Mouse (Mus musculus) Patski (cell line): ENCODE measurements around the gene R3hdm4. TPM values are rescaled to one million over a fixed set of nuclear protein-coding genes. Genes with fewer than 3 reads are reported as not detected.

Experiments
- ATAC-seq: fragments of 100-300 bp; one replicate; pipeline ENCODE4 v1.8.0; 2021
- CTCF ChIA-PET: fragments of 350-600 bp; sonication (Branson Sonifier 250); formaldehyde crosslinking; loops from one replicate; lab custom pipeline; 2022; ENCODE audit warnings: inconsistent platforms; lab: Charles Lee
- POLR2A ChIA-PET: fragments of 350-600 bp; sonication (Branson Sonifier 250); formaldehyde crosslinking; loops from one replicate; lab custom pipeline; 2022; ENCODE audit warnings: antibody characterized with exemption, inconsistent platforms; lab: Charles Lee
- DNase-seq: peaks from one replicate; pipeline ENCODE4 v3.0.0-alpha.2; 2011; ENCODE audit warnings: low read depth, low spot score
- H3K27me3 ChIP-seq: fragments of 371-371 bp; one replicate; pipeline ENCODE4 v1.5.1; 2021
- CTCF ChIP-seq: fragments of 100-300 bp; IDR thresholded peaks from one replicate; pipeline ENCODE4 v1.5.1; 2021
- in situ Hi-C: fragments of 300-500 bp; cut with MboI; formaldehyde crosslinking; loops from 3 replicates; pipeline ENCODE4 v1.11.1; 2018; ENCODE audit warnings: low pct_unique_long_range_greater_than_20kb, mixed read lengths
- polyA plus RNA-seq: library from polyadenylated mRNA; unstranded; gene quantifications from one replicate; pipeline ENCODE4 v1.2.3, GENCODE M21; 2021

The R3hdm4 gene
- polyA plus RNA-seq, 1 experiment from 2014 or later = 101 TPM

GRCm38 (mm10) chr10:79862049-79862788 lies 58.8 kb downstream of the R3hdm4 start:
- POLR2A ChIA-PET = no interaction called here
- TF ChIP-seq CTCF = no peak
- H3K27me3 ChIP-seq = no peaks in the 10 kb centered on the region
- in situ Hi-C loops = no loop called here
- CTCF ChIA-PET = no interaction called here
- DNase-seq (no peak), ATAC-seq (no peak)

- in situ Hi-C loops = no loop called here
- ATAC-seq (no peak), DNase-seq (no peak)
- no peaks in the 10 kb centered on the region for H3K27me3 ChIP-seq
- ChIA-PET POLR2A (interaction anchor here (0.8 kb wide), 1 partner anchor 20 kb away, joined by 5 read pairs; no protein-coding TSS in a partner anchor), CTCF (no interaction called here)
- TF ChIP-seq CTCF = no peak
These were observed 59.6 kb downstream of the R3hdm4 start for GRCm38 (mm10) chr10:79861230-79862048.

- ChIA-PET CTCF (no interaction called here), POLR2A (interaction anchor here (0.8 kb wide), 1 partner anchor 19 kb away, joined by 5 read pairs; no protein-coding TSS in a partner anchor)
- ATAC-seq (no peak), DNase-seq (no peak)
- no peaks in the 10 kb centered on the region for H3K27me3 ChIP-seq
- in situ Hi-C loops = no loop called here
- TF ChIP-seq CTCF = no peak
These were observed 60.7 kb downstream of the R3hdm4 start for GRCm38 (mm10) chr10:79860079-79860911.

Other genes starting within 250 kb of the R3hdm4 start
- 72.2 TPM for gene Cdc34, start 239.0 kb downstream of the R3hdm4 start, polyA plus RNA-seq
- 0.47 TPM for gene Gzmm, start 232.2 kb downstream of the R3hdm4 start, polyA plus RNA-seq
- 1,052 TPM for gene Bsg, start 216.7 kb downstream of the R3hdm4 start, polyA plus RNA-seq
- gene Hcn2, start 204.6 kb downstream of the R3hdm4 start, polyA plus RNA-seq = 15.4 TPM
- 44.6 TPM for gene Polrmt, start 174.6 kb downstream of the R3hdm4 start, polyA plus RNA-seq
- gene Fgf22, start 166.1 kb downstream of the R3hdm4 start, polyA plus RNA-seq = 0.63 TPM
- 58.5 TPM for gene Rnf126, start 154.3 kb downstream of the R3hdm4 start, polyA plus RNA-seq
- gene Fstl3, start 143.9 kb downstream of the R3hdm4 start, polyA plus RNA-seq = 2.3 TPM
- not detected for gene Prss57, start 130.2 kb downstream of the R3hdm4 start, polyA plus RNA-seq
- 141 TPM for gene Palm, start 127.6 kb downstream of the R3hdm4 start, polyA plus RNA-seq
- gene Misp, start 100.2 kb downstream of the R3hdm4 start, polyA plus RNA-seq = 0.17 TPM
- 349 TPM for gene Ptbp1, start 66.8 kb downstream of the R3hdm4 start, polyA plus RNA-seq
- gene Prtn3, start 46.7 kb downstream of the R3hdm4 start, polyA plus RNA-seq = 7.5 TPM
- gene Plppr3, start 46.6 kb downstream of the R3hdm4 start, polyA plus RNA-seq = 34.6 TPM
- gene Elane, start 35.0 kb downstream of the R3hdm4 start, polyA plus RNA-seq = not detected
- gene Cfd, start 30.4 kb downstream of the R3hdm4 start, polyA plus RNA-seq = not detected
- gene Med16, start 12.3 kb downstream of the R3hdm4 start, polyA plus RNA-seq = 27.1 TPM
- gene Gm26602, start 10.4 kb downstream of the R3hdm4 start, polyA plus RNA-seq = not detected
- gene Kiss1r, start 4.2 kb downstream of the R3hdm4 start, polyA plus RNA-seq = 2.1 TPM
- 5.9 TPM for gene Arid3a, start 5.8 kb upstream of the R3hdm4 start, polyA plus RNA-seq
- gene Wdr18, start 38.9 kb upstream of the R3hdm4 start, polyA plus RNA-seq = 45.4 TPM
- 0.54 TPM for gene Grin3b, start 49.5 kb upstream of the R3hdm4 start, polyA plus RNA-seq
- 145 TPM for gene Tmem259, start 63.1 kb upstream of the R3hdm4 start, polyA plus RNA-seq
- gene Cnn2, start 67.4 kb upstream of the R3hdm4 start, polyA plus RNA-seq = 393 TPM
- 19.9 TPM for gene Abca7, start 75.3 kb upstream of the R3hdm4 start, polyA plus RNA-seq
- gene Arhgap45, start 95.4 kb upstream of the R3hdm4 start, polyA plus RNA-seq = 0.85 TPM
- gene Polr2e, start 118.6 kb upstream of the R3hdm4 start, polyA plus RNA-seq = 146 TPM
- 916 TPM for gene Gpx4, start 126.0 kb upstream of the R3hdm4 start, polyA plus RNA-seq
- gene Sbno2, start 184.4 kb upstream of the R3hdm4 start, polyA plus RNA-seq = 181 TPM
- gene Stk11, start 194.6 kb upstream of the R3hdm4 start, polyA plus RNA-seq = 140 TPM
- gene Atp5d, start 217.4 kb upstream of the R3hdm4 start, polyA plus RNA-seq = 475 TPM
- 30.0 TPM for gene Cbarp, start 219.6 kb upstream of the R3hdm4 start, polyA plus RNA-seq
- gene Midn, start 227.1 kb upstream of the R3hdm4 start, polyA plus RNA-seq = 116 TPM
- gene Cirbp, start 244.8 kb upstream of the R3hdm4 start, polyA plus RNA-seq = 62.1 TPM